8 mouse cellular contexts compared by ENCODE assay signal in genomic region chr2:103970041-103970790, GRCm38 (mm10). TPM values are rescaled to one million over a fixed set of nuclear protein-coding genes. Genes with fewer than 3 reads are reported as not detected.
DNase-seq lines count a peak whose midpoint lies in the region; ATAC-seq and TF ChIP-seq lines count a peak whose summit lies in the region.

No protein-coding gene starts in this region.

- under 1% methylated on average over 70 of the region's 79 CpGs for WGBS in embryonic facial prominence, embryonic 13.5 days
- under 1% methylated on average over 65 of the region's 79 CpGs for WGBS in heart, embryonic 12.5 days
- under 1% methylated on average over 79 of the region's 79 CpGs for WGBS in kidney, embryonic 15.5 days
- WGBS in liver, postnatal 0 days (ENCODE audit: insufficient replicate concordance), result 2% methylated on average over 62 of the region's 79 CpGs
- WGBS in neural tube, embryonic 13.5 days, result under 1% methylated on average over 70 of the region's 79 CpGs

- H3K27me3 ChIP-seq in C2C12 (ENCODE audit: control insufficient read depth, insufficient read depth, insufficient read length), result peaks cover 77% of the 10 kb centered on the region
- H3K27me3 ChIP-seq in embryonic facial prominence, embryonic 13.5 days, result peaks cover 79% of the 10 kb centered on the region
- peaks cover 30% of the 10 kb centered on the region for H3K27me3 ChIP-seq in heart, embryonic 12.5 days (replicated peaks)
- peaks cover 66% of the 10 kb centered on the region for H3K27me3 ChIP-seq in kidney, embryonic 15.5 days
- no peaks in the 10 kb centered on the region for H3K27me3 ChIP-seq in liver, postnatal 0 days (ENCODE audit: insufficient read depth, low read length)
- H3K27me3 ChIP-seq in neural tube, embryonic 13.5 days, result peaks cover 35% of the 10 kb centered on the region

- H3K9ac ChIP-seq in embryonic facial prominence, embryonic 13.5 days, result peak overlapping the region; percentile 75
- peak overlapping the region; percentile 85 for H3K9ac ChIP-seq in heart, embryonic 12.5 days
- peak overlapping the region; percentile 60 for H3K9ac ChIP-seq in kidney, embryonic 15.5 days
- H3K9ac ChIP-seq in liver, postnatal 0 days (replicated peaks), result peak overlapping the region; percentile 87
- peak overlapping the region; percentile 95 for H3K9ac ChIP-seq in neural tube, embryonic 13.5 days

- H3K27ac ChIP-seq in embryonic facial prominence, embryonic 13.5 days, result peak overlapping the region; percentile 33; the same call in 1 of the 2 replicates
- peak overlapping the region; percentile 75 for H3K27ac ChIP-seq in heart, embryonic 12.5 days (ENCODE audit: poor library complexity, severe bottlenecking)
- peak overlapping the region; percentile 41; the same call in 1 of the 2 replicates for H3K27ac ChIP-seq in kidney, embryonic 15.5 days
- H3K27ac ChIP-seq in liver, postnatal 0 days (ENCODE audit: low read depth), result peak overlapping the region; percentile 87
- H3K27ac ChIP-seq in neural tube, embryonic 13.5 days (replicated peaks), result peak overlapping the region; percentile 97

- ATAC-seq in embryonic facial prominence, embryonic 13.5 days (ENCODE audit: insufficient number of reproducible peaks, insufficient read depth, low FRiP score, low TSS enrichment, low read depth), result peak; percentile 43; the same call in 1 of the 2 replicates
- ATAC-seq in heart, embryonic 12.5 days (ENCODE audit: insufficient number of reproducible peaks, low FRiP score), result peak; percentile 64
- peak; percentile 74 for ATAC-seq in kidney, embryonic 15.5 days (replicated peaks; ENCODE audit: low FRiP score)
- peak; percentile 54 for ATAC-seq in liver, postnatal 0 days
- peak; percentile 71 for ATAC-seq in neural tube, embryonic 13.5 days (ENCODE audit: low read depth)

- peak overlapping the region; percentile 98 for H3K4me2 ChIP-seq in embryonic facial prominence, embryonic 13.5 days
- peak overlapping the region; percentile 97 for H3K4me2 ChIP-seq in heart, embryonic 12.5 days
- H3K4me2 ChIP-seq in kidney, embryonic 15.5 days, result peak overlapping the region; percentile 98
- peak overlapping the region; percentile 78 for H3K4me2 ChIP-seq in liver, postnatal 0 days (ENCODE audit: low read depth, low read length)
- H3K4me2 ChIP-seq in neural tube, embryonic 13.5 days, result peak overlapping the region; percentile 75

- H3K4me1 ChIP-seq in embryonic facial prominence, embryonic 13.5 days, result peaks cover 18% of the 10 kb centered on the region
- H3K4me1 ChIP-seq in heart, embryonic 12.5 days (replicated peaks), result 0 out of 2 replicates have a peak, but pooled peaks cover 6% of the 10 kb centered on the region
- H3K4me1 ChIP-seq in kidney, embryonic 15.5 days, result peaks cover 27% of the 10 kb centered on the region
- H3K4me1 ChIP-seq in liver, postnatal 0 days (ENCODE audit: insufficient read depth), result peaks cover 19% of the 10 kb centered on the region; the same call in 1 of the 2 replicates
- peaks cover 30% of the 10 kb centered on the region for H3K4me1 ChIP-seq in neural tube, embryonic 13.5 days (replicated peaks)

- no peak for TF ChIP-seq CTCF in C2C12 (IDR thresholded peaks at IDR 0.05; ENCODE audit: control insufficient read depth, insufficient read depth, insufficient read length)
- no peak for TF ChIP-seq CTCF in liver, postnatal 0 days (IDR thresholded peaks at IDR 0.05; ENCODE audit: low read depth)

- peak overlapping the region; percentile 52 for H3ac ChIP-seq in C2C12 (ENCODE audit: control insufficient read depth, insufficient read length, low read depth)

- no peaks in the 10 kb centered on the region for H3K9me3 ChIP-seq in embryonic facial prominence, embryonic 13.5 days
- H3K9me3 ChIP-seq in heart, embryonic 12.5 days (replicated peaks), result no peaks in the 10 kb centered on the region
- no peaks in the 10 kb centered on the region for H3K9me3 ChIP-seq in kidney, embryonic 15.5 days (replicated peaks)
- no peaks in the 10 kb centered on the region for H3K9me3 ChIP-seq in liver, postnatal 0 days (ENCODE audit: low read length)
- no peaks in the 10 kb centered on the region for H3K9me3 ChIP-seq in neural tube, embryonic 13.5 days

- peak; percentile 73 for DNase-seq in adrenal gland, postnatal 25 days
- DNase-seq in liver, postnatal 0 days, result peak; percentile 68
- peak; percentile 59 for DNase-seq in testis, postnatal 10 days (ENCODE audit: low spot score)

- H3K4me3 ChIP-seq in C2C12 (ENCODE audit: insufficient read depth, poor library complexity, severe bottlenecking), result no peak overlapping the region
- peak overlapping the region; percentile 73 for H3K4me3 ChIP-seq in embryonic facial prominence, embryonic 13.5 days
- peak overlapping the region; percentile 95 for H3K4me3 ChIP-seq in heart, embryonic 12.5 days
- peak overlapping the region; percentile 77 for H3K4me3 ChIP-seq in kidney, embryonic 15.5 days (replicated peaks)
- peak overlapping the region; percentile 74 for H3K4me3 ChIP-seq in liver, postnatal 0 days (ENCODE audit: low read depth, low read length)
- H3K4me3 ChIP-seq in neural tube, embryonic 13.5 days, result peak overlapping the region; percentile 76

- H3K79me3 ChIP-seq in C2C12 (ENCODE audit: low read depth), result no peaks in the 10 kb centered on the region

- no peak for TF ChIP-seq EP300 in liver, postnatal 0 days (IDR thresholded peaks at IDR 0.05; ENCODE audit: low read depth)

- H3K79me2 ChIP-seq in C2C12 (ENCODE audit: control insufficient read depth, insufficient read depth), result no peaks in the 10 kb centered on the region

- no peaks in the 10 kb centered on the region for H3K36me3 ChIP-seq in C2C12 (ENCODE audit: control insufficient read depth, insufficient read depth)
- H3K36me3 ChIP-seq in embryonic facial prominence, embryonic 13.5 days, result no peaks in the 10 kb centered on the region
- H3K36me3 ChIP-seq in heart, embryonic 12.5 days, result 0 out of 2 replicates have a peak, but pooled peaks cover 3% of the 10 kb centered on the region
- H3K36me3 ChIP-seq in kidney, embryonic 15.5 days, result no peaks in the 10 kb centered on the region
- peaks cover 18% of the 10 kb centered on the region for H3K36me3 ChIP-seq in liver, postnatal 0 days (replicated peaks; ENCODE audit: insufficient read depth, low read length)
- peaks cover 4% of the 10 kb centered on the region; the same call in 1 of the 2 replicates for H3K36me3 ChIP-seq in neural tube, embryonic 13.5 days

TF ChIP-seq in C2C12, 6 proteins besides CTCF, POLR2A, EP300 and RAD21:
- no peak for TF ChIP-seq MYOD1 (IDR thresholded peaks at IDR 0.05; ENCODE audit: control insufficient read depth, insufficient read length, low read depth)
- TF ChIP-seq FOSL1 (IDR thresholded peaks at IDR 0.05; ENCODE audit: insufficient read depth, low read length, poor library complexity, severe bottlenecking), result no peak
- no peak for TF ChIP-seq USF1 (IDR thresholded peaks at IDR 0.05; ENCODE audit: low read depth)
- TF ChIP-seq MYOG (IDR thresholded peaks at IDR 0.05; ENCODE audit: control insufficient read depth, extremely low read depth, insufficient read length), result no peak
- no peak for TF ChIP-seq CEBPB (IDR thresholded peaks at IDR 0.05; ENCODE audit: low read depth)
- no peak for TF ChIP-seq MAX (IDR thresholded peaks at IDR 0.05)

RNA-seq across cellular contexts. Expression of gene Lmo2, which starts 12.4 kb away (rescaled TPM):
- not detected for polyA plus RNA-seq in C2C12 (2012; fragmentation: generic; extraction: Trizol)
- 28.9 and 31.9 TPM in 2 replicates for total RNA-seq in adrenal gland, postnatal 25 days (2021)
- 13.0 and 14.0 TPM in 2 replicates for polyA plus RNA-seq in embryonic facial prominence, embryonic 13.5 days (2015; fragmentation: Nextera tagmentation; extraction: Ambion mirVana)
- polyA plus RNA-seq in heart, embryonic 12.5 days (2016; fragmentation: Nextera tagmentation; extraction: Ambion mirVana), result 22.3 and 24.9 TPM in 2 replicates
- polyA plus RNA-seq in kidney, embryonic 15.5 days (2015; fragmentation: Nextera tagmentation; extraction: Ambion mirVana), result 32.1 and 33.3 TPM in 2 replicates
- 58.8 and 63.7 TPM in 2 replicates for polyA plus RNA-seq in liver, postnatal 0 days (2015; fragmentation: Nextera tagmentation; extraction: Ambion mirVana)
- polyA plus RNA-seq in neural tube, embryonic 13.5 days (2015; fragmentation: Nextera tagmentation; extraction: Ambion mirVana), result 58.0 and 59.2 TPM in 2 replicates

RNA-seq across cellular contexts. Expression of gene Fbxo3, which starts 57.3 kb away (rescaled TPM):
- polyA plus RNA-seq in C2C12 (2012; fragmentation: generic; extraction: Trizol), result 8.5 TPM
- 85.6 and 105 TPM in 2 replicates for total RNA-seq in adrenal gland, postnatal 25 days (2021)
- 54.3 and 61.1 TPM in 2 replicates for polyA plus RNA-seq in embryonic facial prominence, embryonic 13.5 days (2015; fragmentation: Nextera tagmentation; extraction: Ambion mirVana)
- polyA plus RNA-seq in heart, embryonic 12.5 days (2016; fragmentation: Nextera tagmentation; extraction: Ambion mirVana), result 46.5 and 46.7 TPM in 2 replicates
- polyA plus RNA-seq in kidney, embryonic 15.5 days (2015; fragmentation: Nextera tagmentation; extraction: Ambion mirVana), result 54.3 and 56.6 TPM in 2 replicates
- polyA plus RNA-seq in liver, postnatal 0 days (2015; fragmentation: Nextera tagmentation; extraction: Ambion mirVana), result 41.6 and 41.9 TPM in 2 replicates
- polyA plus RNA-seq in neural tube, embryonic 13.5 days (2015; fragmentation: Nextera tagmentation; extraction: Ambion mirVana), result 61.0 and 67.1 TPM in 2 replicates

RNA-seq across cellular contexts. Expression of gene 4931422A03Rik, which starts 57.9 kb away (rescaled TPM):
- 0.11 TPM for polyA plus RNA-seq in C2C12 (2012; fragmentation: generic; extraction: Trizol)
- total RNA-seq in adrenal gland, postnatal 25 days (2021), result not detected in 2 replicates
- polyA plus RNA-seq in embryonic facial prominence, embryonic 13.5 days (2015; fragmentation: Nextera tagmentation; extraction: Ambion mirVana), result 2.9 and 3.1 TPM in 2 replicates
- 1.9 and 2.0 TPM in 2 replicates for polyA plus RNA-seq in heart, embryonic 12.5 days (2016; fragmentation: Nextera tagmentation; extraction: Ambion mirVana)
- polyA plus RNA-seq in kidney, embryonic 15.5 days (2015; fragmentation: Nextera tagmentation; extraction: Ambion mirVana), result 1.8 and 2.1 TPM in 2 replicates
- polyA plus RNA-seq in liver, postnatal 0 days (2015; fragmentation: Nextera tagmentation; extraction: Ambion mirVana), result 1.0 and 1.5 TPM in 2 replicates
- 1.1 and 2.4 TPM in 2 replicates for polyA plus RNA-seq in neural tube, embryonic 13.5 days (2015; fragmentation: Nextera tagmentation; extraction: Ambion mirVana)

Comparison
In these comparisons a context has a peak if more than half of its experiments do, and no peak if none do; other contexts are left out.
1. H3K27ac ChIP-seq: peak in every context shown above with its lines; median percentile 97 in neural tube, embryonic 13.5 days; 87 in liver, postnatal 0 days; 75 in heart, embryonic 12.5 days; 41 in kidney, embryonic 15.5 days; 33 in embryonic facial prominence, embryonic 13.5 days.
2. RNA of gene Lmo2, which starts 12.4 kb away (polyA plus RNA-seq): 58.0 to 59.2 TPM in neural tube, embryonic 13.5 days, 58.8 to 63.7 TPM in liver, postnatal 0 days, 32.1 to 33.3 TPM in kidney, embryonic 15.5 days, 22.3 to 24.9 TPM in heart, embryonic 12.5 days and 13.0 to 14.0 TPM in embryonic facial prominence, embryonic 13.5 days; not detected in C2C12 (single experiment); every median in the first group is over 10 times any median in the second.
3. Peak in every context shown above with its lines, with median percentiles within 50 percentile points of each other: DNase-seq, ATAC-seq, H3K4me2 ChIP-seq and H3K9ac ChIP-seq.